Mouse (Mus musculus) forebrain, embryonic 11.5 days (tissue): ENCODE results near the gene St5. TPM values are rescaled to one million over a fixed set of nuclear protein-coding genes. Genes with fewer than 3 reads are reported as not detected.

ENCODE experiments used
- ATAC-seq: fragments of 200-750 bp; cut with Nextera tagmentation; replicated peaks from 2 replicates; pipeline ENCODE4 v1.8.0; 2017; ENCODE audit warnings: moderate TSS enrichment; ENCODE audit not compliant: low FRiP score
- DNase-seq: peaks from one replicate; pipeline ENCODE4 v3.0.0-alpha.2; 2017; ENCODE audit warnings: low spot score
- H3K27ac ChIP-seq: fragments of 300-500 bp; sonication (generic); 2 replicates; pipeline ENCODE4 v1.5.1; 2014; ENCODE audit warnings: low read depth, low read length
- H3K27me3 ChIP-seq: fragments of 300-500 bp; sonication (generic); 2 replicates; pipeline ENCODE4 v1.6.1; 2014; ENCODE audit warnings: mild to moderate bottlenecking, low read length, mixed read lengths; ENCODE audit not compliant: control insufficient read depth, insufficient read depth
- H3K36me3 ChIP-seq: fragments of 300-500 bp; sonication (generic); 2 replicates; pipeline ENCODE4 v1.6.1; 2014; ENCODE audit warnings: mild to moderate bottlenecking, low read length, moderate library complexity, mixed read lengths; ENCODE audit not compliant: control insufficient read depth, insufficient read depth
- H3K4me1 ChIP-seq: fragments of 300-500 bp; sonication (generic); replicated peaks from 2 replicates; pipeline ENCODE4 v1.6.1; 2014; ENCODE audit warnings: low read length, mixed read lengths; ENCODE audit not compliant: control insufficient read depth, insufficient read depth
- H3K4me2 ChIP-seq: fragments of 300-500 bp; sonication (generic); 2 replicates; pipeline ENCODE4 v1.6.1; 2014; ENCODE audit warnings: low read depth, mild to moderate bottlenecking, low read length, moderate library complexity, mixed read lengths; ENCODE audit not compliant: severe bottlenecking
- H3K4me3 ChIP-seq: fragments of 300-500 bp; sonication (generic); 2 replicates; pipeline ENCODE4 v1.5.1; 2014; ENCODE audit warnings: low read depth, low read length
- H3K9ac ChIP-seq: fragments of 300-500 bp; sonication (generic); 2 replicates; pipeline ENCODE4 v1.6.1; 2014; ENCODE audit warnings: low read length
- H3K9me3 ChIP-seq: fragments of 300-500 bp; sonication (generic); 2 replicates; pipeline ENCODE4 v1.6.1; 2016; ENCODE audit warnings: low read length, mixed read lengths; ENCODE audit not compliant: control insufficient read depth
- WGBS: fragments of 180-500 bp; shearing (Covaris S2); extraction: QIAGEN DNeasy Blood & Tissue Kit; methylation state at CpG from one replicate; pipeline ENCODE4 v1.1.7; 2014; 5-methylcytosine and 5-hydroxymethylcytosine counted together
- polyA plus RNA-seq: library from polyadenylated mRNA; unstranded; fragments of >200 nt; fragmentation: Nextera tagmentation; extraction: Ambion mirVana; gene quantifications from 2 replicates; pipeline ENCODE4 v1.2.1, GENCODE M21; 2014

The St5 gene
- polyA plus RNA-seq, 1 experiment from 2014 or later = 32.8 TPM

DNA sequence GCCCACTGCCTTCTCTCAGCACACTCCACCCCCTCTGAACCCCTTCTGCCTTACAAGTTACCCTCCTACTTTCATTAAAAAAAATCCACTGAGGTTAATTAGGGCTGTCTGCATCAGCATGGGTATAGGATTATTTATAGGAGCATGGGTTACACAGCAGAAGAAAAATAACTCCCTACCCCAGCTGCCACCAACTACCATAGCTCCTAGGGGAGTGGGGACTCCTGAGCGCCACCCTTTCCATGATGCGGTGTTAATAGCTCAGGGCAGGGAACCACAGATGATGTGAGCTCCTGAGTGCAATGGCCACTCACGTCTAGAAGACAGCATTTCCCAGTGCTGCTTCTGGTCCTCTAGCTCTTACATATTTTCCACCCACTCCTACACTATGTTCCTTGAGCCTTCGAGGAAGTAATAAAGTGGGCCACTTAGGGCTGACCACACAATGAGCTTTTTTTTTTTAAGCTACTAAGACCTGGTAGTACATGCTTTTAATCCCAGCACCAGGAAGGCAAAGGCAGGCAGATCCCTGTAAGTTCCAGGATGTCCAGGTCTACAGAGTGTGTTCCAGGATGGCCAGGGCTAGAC lies 139.5 kb downstream of the St5 start:
- no peak for ATAC-seq
- WGBS = 85% methylated on average over 4 of the region's 4 CpGs
- H3K4me2 ChIP-seq = no peak overlapping the region
- no peaks in the 10 kb centered on the region for H3K27me3 ChIP-seq
- H3K4me3 ChIP-seq = no peak overlapping the region
- H3K36me3 ChIP-seq = no peaks in the 10 kb centered on the region
- H3K9me3 ChIP-seq = no peaks in the 10 kb centered on the region
- no peak overlapping the region for H3K27ac ChIP-seq
- DNase-seq = no peak
- no peak overlapping the region for H3K9ac ChIP-seq
- H3K4me1 ChIP-seq = no peaks in the 10 kb centered on the region; the same call in 1 of the 2 replicates

DNA sequence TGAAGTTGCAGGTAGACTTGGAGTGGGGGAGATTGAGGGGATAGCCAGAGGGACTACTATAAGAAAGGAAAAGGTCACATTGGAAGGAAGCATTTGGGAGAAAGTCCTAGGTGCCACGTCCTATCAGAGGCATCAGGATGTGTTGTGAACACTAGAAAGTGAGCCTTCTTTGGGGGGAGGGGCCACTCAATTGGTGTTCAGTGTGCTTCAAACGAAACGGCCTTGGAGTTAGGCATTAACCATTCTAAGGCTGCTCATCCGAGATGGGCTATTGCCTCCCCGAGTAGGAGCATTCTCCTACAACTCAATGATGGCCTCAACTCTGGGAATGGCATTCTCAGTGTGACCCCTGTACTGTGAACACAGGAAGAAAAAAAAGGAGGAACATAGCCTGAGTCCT lies 140.7 kb downstream of the St5 start:
- ATAC-seq = no peak
- H3K27me3 ChIP-seq = no peaks in the 10 kb centered on the region
- 80% methylated on average over 5 of the region's 5 CpGs for WGBS
- H3K4me2 ChIP-seq = no peak overlapping the region
- no peak overlapping the region for H3K27ac ChIP-seq
- no peak for DNase-seq
- H3K4me1 ChIP-seq = no peaks in the 10 kb centered on the region; the same call in 1 of the 2 replicates
- H3K9ac ChIP-seq = no peak overlapping the region
- H3K36me3 ChIP-seq = no peaks in the 10 kb centered on the region
- no peak overlapping the region for H3K4me3 ChIP-seq
- H3K9me3 ChIP-seq = no peaks in the 10 kb centered on the region

DNA sequence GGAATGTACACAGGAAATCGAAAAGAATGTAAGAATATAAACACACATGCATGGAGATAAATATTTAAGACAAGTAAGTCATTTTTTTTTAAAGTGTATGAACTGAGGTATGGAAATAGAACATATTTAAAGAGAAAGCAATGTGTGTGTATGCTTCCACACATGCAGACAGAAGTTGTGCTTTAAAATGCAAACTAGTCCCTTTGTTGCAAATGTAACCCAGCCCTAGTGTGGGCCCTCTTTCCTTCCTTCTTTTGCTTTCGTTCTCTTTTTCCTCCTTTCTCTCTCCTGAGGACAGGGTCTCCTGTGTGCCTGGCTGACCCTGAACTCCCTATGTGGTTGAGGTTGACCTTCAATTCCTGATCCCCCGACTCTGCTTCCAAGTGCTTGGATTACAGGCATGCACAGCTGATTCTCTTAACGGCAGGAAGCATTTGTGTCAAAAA lies 141.2 kb downstream of the St5 start:
- Histone ChIP-seq H3K4me2 (no peak overlapping the region), H3K9ac (no peak overlapping the region), H3K4me1 (no peaks in the 10 kb centered on the region; the same call in 1 of the 2 replicates), H3K9me3 (no peaks in the 10 kb centered on the region), H3K36me3 (no peaks in the 10 kb centered on the region), H3K4me3 (no peak overlapping the region), H3K27ac (no peak overlapping the region), H3K27me3 (no peaks in the 10 kb centered on the region)
- DNase-seq (no peak), ATAC-seq (no peak)
- WGBS = 67% methylated on average over 4 of the region's 4 CpGs

DNA sequence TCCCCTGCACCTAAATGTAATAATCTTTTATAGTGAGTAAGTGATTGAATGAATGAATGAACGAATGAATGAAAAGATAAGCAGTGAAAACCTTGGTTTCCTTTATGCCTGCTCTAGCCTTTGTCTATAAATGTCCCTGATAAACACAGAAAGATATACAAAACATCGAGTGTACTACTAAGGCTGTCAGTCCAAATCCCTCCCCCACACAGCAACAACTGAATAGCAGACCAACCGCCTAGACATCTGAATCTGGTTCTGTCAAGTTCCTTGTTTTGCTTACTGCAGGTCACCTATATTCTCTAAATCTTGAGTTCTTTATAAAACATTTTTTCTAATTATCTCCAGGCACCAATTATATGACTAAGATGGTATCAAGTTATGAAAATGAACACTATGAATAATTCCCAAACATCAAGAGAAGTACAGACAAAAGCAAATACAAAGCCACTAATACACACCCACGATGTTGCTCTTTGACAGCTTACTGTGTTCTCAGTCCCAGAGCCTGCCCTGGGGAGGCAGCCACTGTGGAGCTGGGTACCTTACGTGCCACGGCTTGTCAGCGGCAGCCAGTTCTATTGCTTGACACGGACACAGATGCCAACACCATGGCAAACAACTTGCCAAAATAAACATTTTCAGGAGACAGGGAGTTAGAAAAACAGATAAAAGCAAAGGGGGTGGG lies 141.8 kb downstream of the St5 start:
- no peak for DNase-seq
- WGBS = 84% methylated on average over 8 of the region's 8 CpGs
- H3K36me3 ChIP-seq = no peaks in the 10 kb centered on the region

DNA sequence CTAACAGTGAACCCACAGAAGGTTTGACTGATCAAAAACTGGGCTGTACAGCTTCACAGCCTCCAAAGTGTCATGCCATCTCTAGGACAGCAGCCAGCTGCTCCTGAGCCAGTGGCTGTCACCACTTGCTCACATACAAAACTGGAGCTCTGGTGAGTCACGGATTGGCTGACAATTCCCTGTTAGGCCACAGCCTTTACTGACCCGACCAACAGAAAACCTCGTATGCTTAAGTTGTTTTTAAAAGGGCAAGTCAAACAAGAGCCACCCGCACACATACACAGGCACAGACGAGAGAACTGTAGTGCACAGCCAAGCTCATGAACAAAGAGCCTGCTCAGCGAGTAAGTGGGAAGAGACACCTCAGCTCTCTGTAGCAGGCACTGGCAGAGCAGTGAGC lies 143.9 kb downstream of the St5 start:
- H3K27ac ChIP-seq = no peak overlapping the region
- H3K4me3 ChIP-seq = no peak overlapping the region
- no peaks in the 10 kb centered on the region; the same call in 1 of the 2 replicates for H3K4me1 ChIP-seq
- WGBS = 50% methylated on average over 6 of the region's 6 CpGs
- no peak overlapping the region for H3K9ac ChIP-seq
- no peak overlapping the region for H3K4me2 ChIP-seq
- no peaks in the 10 kb centered on the region for H3K27me3 ChIP-seq
- ATAC-seq (no peak), DNase-seq (no peak)
- no peaks in the 10 kb centered on the region for H3K36me3 ChIP-seq
- H3K9me3 ChIP-seq = no peaks in the 10 kb centered on the region

More for the DNA sequence above, 141.8 kb downstream of the St5 start:
- no peak for ATAC-seq
- H3K4me3 ChIP-seq = no peak overlapping the region
- H3K27ac ChIP-seq = no peak overlapping the region
- no peak overlapping the region for H3K4me2 ChIP-seq
- H3K9ac ChIP-seq = no peak overlapping the region
- H3K9me3 ChIP-seq = no peaks in the 10 kb centered on the region
- H3K4me1 ChIP-seq = no peaks in the 10 kb centered on the region; the same call in 1 of the 2 replicates
- no peaks in the 10 kb centered on the region for H3K27me3 ChIP-seq

DNA sequence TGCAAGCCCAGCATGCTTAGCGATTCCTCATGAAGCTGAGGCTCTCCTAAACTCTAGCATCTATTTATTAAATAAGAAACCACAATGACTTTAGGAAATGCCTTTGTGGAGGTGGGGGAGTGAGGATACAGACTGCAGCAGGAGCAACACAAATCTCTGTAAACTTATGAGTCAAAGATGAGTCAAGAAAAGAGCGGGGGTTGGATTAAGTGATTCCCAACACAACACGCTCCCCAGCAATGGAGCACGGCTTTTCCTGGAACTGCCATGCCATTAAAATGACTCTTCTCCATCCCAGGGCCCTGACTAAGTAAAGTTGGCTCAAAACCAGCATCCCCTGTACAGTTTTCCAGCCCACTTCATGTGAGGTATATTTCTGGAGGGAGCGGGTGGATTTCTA lies 156.7 kb downstream of the St5 start:
- H3K27me3 ChIP-seq = no peaks in the 10 kb centered on the region
- no peak overlapping the region for H3K4me2 ChIP-seq
- ATAC-seq = no peak
- WGBS = 100% methylated on average over 5 of the region's 5 CpGs
- no peak for DNase-seq
- H3K4me3 ChIP-seq = no peak overlapping the region
- H3K4me1 ChIP-seq = no peaks in the 10 kb centered on the region
- H3K27ac ChIP-seq = no peak overlapping the region
- H3K9ac ChIP-seq = no peak overlapping the region
- H3K9me3 ChIP-seq = no peaks in the 10 kb centered on the region
- H3K36me3 ChIP-seq = no peaks in the 10 kb centered on the region; the same call in 1 of the 2 replicates

DNA sequence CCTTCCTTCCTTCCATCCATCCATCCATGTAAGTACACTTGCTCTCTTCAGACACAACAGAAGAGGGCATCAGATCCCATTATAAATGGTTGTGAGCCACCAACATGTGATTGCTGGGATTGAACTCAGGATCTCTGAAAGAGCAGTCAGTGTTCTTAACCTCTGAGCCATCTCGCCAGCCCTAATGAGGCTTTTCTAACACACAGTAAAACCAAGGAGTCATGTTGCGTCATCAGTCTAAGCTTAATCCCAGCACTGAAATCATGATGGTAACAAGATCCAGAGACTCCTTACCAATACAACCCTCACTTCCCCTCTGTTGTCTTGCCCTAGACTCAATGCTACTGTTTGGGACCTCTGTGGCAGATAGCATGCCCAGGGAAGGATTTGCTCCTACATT lies 157.2 kb downstream of the St5 start:
- WGBS = 86% methylated on average over 2 of the region's 2 CpGs
- ATAC-seq = no peak
- H3K4me2 ChIP-seq = no peak overlapping the region
- no peaks in the 10 kb centered on the region for H3K27me3 ChIP-seq
- no peaks in the 10 kb centered on the region for H3K9me3 ChIP-seq
- no peak overlapping the region for H3K27ac ChIP-seq
- H3K4me1 ChIP-seq = no peaks in the 10 kb centered on the region
- H3K4me3 ChIP-seq = no peak overlapping the region
- no peaks in the 10 kb centered on the region; the same call in 1 of the 2 replicates for H3K36me3 ChIP-seq
- no peak overlapping the region for H3K9ac ChIP-seq
- DNase-seq = no peak

DNA sequence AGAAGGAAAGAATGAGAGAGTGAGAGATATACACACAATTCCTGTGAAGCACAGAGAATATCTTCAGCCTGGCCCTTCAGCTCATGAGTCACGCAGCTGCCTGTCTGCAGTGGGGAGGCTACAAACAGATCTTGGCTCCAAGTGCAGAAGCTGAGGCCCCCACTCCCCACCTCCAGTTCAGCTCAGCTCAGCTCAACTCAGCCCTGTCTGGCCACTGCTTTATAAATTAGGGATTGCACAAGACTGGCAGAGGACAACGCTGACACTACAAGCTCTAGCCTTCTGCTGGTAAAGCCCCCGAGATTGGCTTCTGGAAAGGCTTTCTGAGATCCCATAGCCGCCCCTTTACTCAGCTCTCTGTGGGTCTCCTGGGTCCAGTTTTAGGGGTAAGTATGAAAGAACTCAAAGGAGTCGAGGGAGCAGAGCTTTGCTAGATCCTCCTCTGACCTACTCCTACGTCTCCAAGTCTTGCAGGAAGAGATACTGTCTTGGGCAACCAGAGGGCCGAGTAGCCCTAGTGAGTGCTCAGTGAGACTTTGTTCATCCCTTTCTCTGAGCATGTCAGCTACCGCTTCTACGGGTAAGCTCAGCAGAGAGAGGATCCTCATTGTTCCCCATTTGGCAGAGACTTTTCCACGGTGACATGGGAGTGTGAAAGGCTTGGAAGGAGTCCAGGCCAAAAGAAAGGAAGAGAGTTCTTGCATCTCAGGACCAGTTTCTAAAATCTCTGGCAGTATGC lies 158.0 kb downstream of the St5 start:
- ATAC-seq (no peak), DNase-seq (no peak)
- Histone ChIP-seq H3K4me3 (no peak overlapping the region), H3K36me3 (no peaks in the 10 kb centered on the region; the same call in 1 of the 2 replicates), H3K27me3 (no peaks in the 10 kb centered on the region), H3K9ac (no peak overlapping the region), H3K4me1 (no peaks in the 10 kb centered on the region), H3K4me2 (no peak overlapping the region), H3K27ac (no peak overlapping the region), H3K9me3 (no peaks in the 10 kb centered on the region)
- 88% methylated on average over 10 of the region's 10 CpGs for WGBS
